37 mouse cellular contexts compared by ENCODE assay signal in genomic region chr4:141099956-141100355, GRCm38 (mm10). TPM values are rescaled to one million over a fixed set of nuclear protein-coding genes. Genes with fewer than 3 reads are reported as not detected.
"Had no signal": no experiment of that assay in that cellular context is flagged by ENCODE, and none has a peak within 500 bp of the region (broad histone marks: within the 10 kb centered on the region; RNA-seq: fewer than 3 reads in every experiment).

No protein-coding gene starts in this region.

- H3K9me3 ChIP-seq: limb, embryonic 10.5 days; limb, embryonic 12.5 days; limb, embryonic 15.5 days; liver, embryonic 12.5 days; liver, embryonic 13.5 days; liver, embryonic 15.5 days; lung, embryonic 15.5 days; megakaryocyte, embryonic 14.5 days; midbrain, embryonic 12.5 days; midbrain, embryonic 13.5 days; midbrain, embryonic 15.5 days; neural tube, embryonic 12.5 days had no signal

- ATAC-seq: lung, postnatal 0 days; midbrain, embryonic 13.5 days; midbrain, embryonic 15.5 days; midbrain, embryonic 16.5 days had no signal

- H3K4me3 ChIP-seq: limb, embryonic 10.5 days; limb, embryonic 12.5 days; limb, embryonic 13.5 days; limb, embryonic 15.5 days; liver, embryonic 12.5 days; liver, embryonic 13.5 days; liver, embryonic 15.5 days; lung, embryonic 15.5 days; megakaryocyte, embryonic 14.5 days; midbrain, embryonic 10.5 days; midbrain, embryonic 12.5 days; midbrain, embryonic 13.5 days; midbrain, embryonic 15.5 days; myocyte; neural tube, embryonic 12.5 days had no signal

- H3K36me3 ChIP-seq: limb, embryonic 10.5 days; limb, embryonic 12.5 days; limb, embryonic 13.5 days; limb, embryonic 15.5 days; liver, embryonic 12.5 days; liver, embryonic 13.5 days; liver, embryonic 15.5 days; lung, embryonic 15.5 days; midbrain, embryonic 10.5 days; midbrain, embryonic 12.5 days; midbrain, embryonic 13.5 days; midbrain, embryonic 15.5 days; neural tube, embryonic 12.5 days had no signal

- H3K27me3 ChIP-seq: limb, embryonic 12.5 days; limb, embryonic 13.5 days; limb, embryonic 15.5 days; liver, embryonic 13.5 days; liver, embryonic 15.5 days; lung, embryonic 15.5 days; midbrain, embryonic 12.5 days; midbrain, embryonic 13.5 days; midbrain, embryonic 15.5 days; neural tube, embryonic 12.5 days had no signal

- H3K4me1 ChIP-seq: limb, embryonic 15.5 days; lung, embryonic 15.5 days; midbrain, embryonic 15.5 days had no signal

- H3K27ac ChIP-seq: limb, embryonic 10.5 days; limb, embryonic 12.5 days; limb, embryonic 13.5 days; limb, embryonic 15.5 days; liver, embryonic 12.5 days; liver, embryonic 13.5 days; liver, embryonic 14.5 days; liver, embryonic 15.5 days; lung, embryonic 15.5 days; macrophage; midbrain, embryonic 10.5 days; midbrain, embryonic 12.5 days; midbrain, embryonic 13.5 days; midbrain, embryonic 15.5 days; neural tube, embryonic 12.5 days had no signal

- H3K9ac ChIP-seq: limb, embryonic 12.5 days; limb, embryonic 13.5 days; limb, embryonic 15.5 days; liver, embryonic 12.5 days; liver, embryonic 13.5 days; liver, embryonic 14.5 days; liver, embryonic 15.5 days; lung, embryonic 14.5 days; lung, embryonic 15.5 days; midbrain, embryonic 12.5 days; midbrain, embryonic 13.5 days; midbrain, embryonic 15.5 days; neural tube, embryonic 12.5 days had no signal

- DNase-seq: left cerebral cortex, postnatal 4 days; liver; liver, embryonic 13.5 days; lung, adult 18-20 months; lung, adult 2 months; lung, embryonic 14.5 days; lung, postnatal 10 days; lung, postnatal 14 days; lung, postnatal 36 days; lung, postnatal 4 days; midbrain, embryonic 14.5 days had no signal

- H3K4me2 ChIP-seq: limb, embryonic 12.5 days; limb, embryonic 13.5 days; limb, embryonic 15.5 days; liver, embryonic 15.5 days; lung, embryonic 14.5 days; lung, embryonic 15.5 days; midbrain, embryonic 11.5 days; midbrain, embryonic 12.5 days; midbrain, embryonic 13.5 days; midbrain, embryonic 15.5 days; neural tube, embryonic 12.5 days had no signal

RNA-seq across cellular contexts. Expression of gene Spata21, which starts 11.8 kb away (rescaled TPM):
- total RNA-seq: liver, adult 2 months; megakaryocyte progenitor cell, adult 5-6 weeks; megakaryocyte, adult 5-6 weeks; megakaryocyte-erythroid progenitor cell, adult 5-6 weeks; monocyte, adult 5-6 weeks had no signal
- polyA plus RNA-seq: limb, embryonic 12.5 days; liver, adult 2 months; liver, embryonic 12.5 days; liver, embryonic 13.5 days; liver, embryonic 14.5 days; liver, embryonic 15.5 days; liver, embryonic 16.5 days; lung, adult 2 months; macrophage; midbrain, embryonic 11.5 days; midbrain, embryonic 13.5 days; midbrain, embryonic 14.5 days; myocyte; neural tube, embryonic 11.5 days had no signal
